Mouse (Mus musculus) frontal cortex, postnatal 36 days (tissue): ENCODE results near the gene Ier5.
A peak's percentile ranks its signal among the peaks of the same experiment; 100 is the strongest.

Experiments used
- DNase-seq, 2 experiments: peaks; one replicate each; pipeline ENCODE4 v3.0.0; 2022; ENCODE audit warnings: low spot score in 2 of 2

The Ier5 gene

DNA sequence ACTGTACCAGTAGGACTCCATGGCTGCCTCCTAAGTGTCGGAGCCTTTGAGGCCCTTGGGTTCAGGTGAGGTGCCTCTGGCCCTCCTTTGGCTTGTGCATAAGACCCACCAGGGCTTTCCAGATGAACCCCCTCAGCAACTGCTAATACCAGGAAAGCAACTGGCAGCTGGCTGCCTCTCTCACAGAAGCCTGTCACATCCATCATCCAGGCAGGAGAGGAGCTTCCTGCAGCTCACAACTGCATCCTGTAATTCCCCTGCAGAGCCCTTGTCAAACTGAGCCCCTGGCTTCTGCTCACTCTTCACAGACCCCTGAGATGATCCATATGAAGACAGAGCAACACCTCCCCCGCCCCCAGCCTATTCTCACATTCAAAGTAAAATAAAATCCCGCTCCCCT lies 21.8 kb downstream of the Ier5 start:
- DNase-seq: no peak

DNA sequence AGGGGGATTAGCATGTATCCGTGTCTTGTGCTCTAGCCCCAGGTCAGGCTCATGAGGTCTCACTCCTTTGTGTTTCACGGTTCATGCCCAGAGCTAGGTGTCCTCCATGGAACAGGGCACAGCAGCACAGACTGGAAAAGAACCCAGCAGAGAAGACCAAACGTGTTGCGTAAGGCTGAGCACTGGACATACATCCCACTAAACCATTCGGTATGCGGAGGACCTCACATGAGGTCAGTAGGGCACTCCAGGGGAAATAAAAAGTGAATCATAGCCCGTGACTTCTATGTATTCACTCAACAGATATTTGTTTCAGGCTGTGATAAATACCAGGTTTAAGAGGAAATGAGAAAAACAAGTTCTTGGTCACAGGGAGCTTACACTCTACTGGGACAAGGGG lies 23.6 kb downstream of the Ier5 start:
- no peak for DNase-seq

GRCm38 (mm10) chr1:155074856-155075255 lies 24.6 kb downstream of the Ier5 start:
- DNase-seq: no peak

- DNase-seq: no peak
These were observed 25.5 kb downstream of the Ier5 start for GRCm38 (mm10) chr1:155073905-155074304.

- DNase-seq: no peak
These were observed 26.3 kb downstream of the Ier5 start for GRCm38 (mm10) chr1:155073133-155073532.

GRCm38 (mm10) chr1:155071287-155071876 lies 28.1 kb downstream of the Ier5 start:
- DNase-seq: no peak

- no peak for DNase-seq
These were observed 28.7 kb downstream of the Ier5 start for GRCm38 (mm10) chr1:155070561-155071286.

DNA sequence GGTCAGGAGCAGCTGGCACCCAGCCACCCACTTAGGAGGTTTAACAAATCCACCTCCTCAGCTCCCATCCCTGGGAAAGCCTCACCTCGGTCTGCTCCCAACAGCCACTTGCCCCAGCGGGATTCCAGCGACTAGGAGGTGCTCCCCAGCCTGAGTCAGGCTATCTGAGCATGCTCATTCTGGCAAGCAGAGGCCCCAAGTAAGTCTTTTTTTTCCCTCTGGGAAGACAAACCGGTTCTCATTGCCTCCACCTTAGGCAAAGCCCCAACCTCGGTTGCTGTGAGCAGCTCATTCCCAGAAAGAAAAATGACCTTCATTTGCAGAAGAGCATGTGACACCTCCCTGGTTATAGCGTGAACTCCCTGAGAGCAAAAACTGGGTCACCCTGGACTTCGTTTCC lies 29.7 kb downstream of the Ier5 start:
- no peak for DNase-seq

- DNase-seq: no peak
These were observed 33.2 kb downstream of the Ier5 start for GRCm38 (mm10) chr1:155066196-155066595.

GRCm38 (mm10) chr1:155065068-155065701 lies 34.3 kb downstream of the Ier5 start:
- DNase-seq: no peak

DNA sequence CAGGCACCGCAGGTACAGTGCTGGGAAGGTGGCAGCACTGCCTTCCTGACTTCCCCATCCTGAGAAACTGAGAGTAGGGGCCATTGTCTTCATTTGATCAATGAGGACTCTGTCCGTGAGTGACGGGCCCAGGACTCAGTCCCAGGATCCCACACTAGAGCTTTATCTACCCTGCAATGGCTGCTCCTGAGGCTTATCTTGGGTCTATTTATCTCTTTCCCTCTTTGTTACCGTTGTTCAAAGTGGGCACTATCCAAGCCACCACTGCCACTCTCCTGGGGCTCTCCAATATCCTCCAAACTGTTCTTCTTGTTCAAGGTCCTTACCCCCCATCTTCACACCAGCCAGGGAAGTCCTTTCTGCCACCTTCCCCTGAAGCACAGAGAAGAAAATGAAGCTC lies 34.8 kb downstream of the Ier5 start:
- no peak for DNase-seq

GRCm38 (mm10) chr1:155064111-155064510 lies 35.3 kb downstream of the Ier5 start:
- no peak for DNase-seq

DNA sequence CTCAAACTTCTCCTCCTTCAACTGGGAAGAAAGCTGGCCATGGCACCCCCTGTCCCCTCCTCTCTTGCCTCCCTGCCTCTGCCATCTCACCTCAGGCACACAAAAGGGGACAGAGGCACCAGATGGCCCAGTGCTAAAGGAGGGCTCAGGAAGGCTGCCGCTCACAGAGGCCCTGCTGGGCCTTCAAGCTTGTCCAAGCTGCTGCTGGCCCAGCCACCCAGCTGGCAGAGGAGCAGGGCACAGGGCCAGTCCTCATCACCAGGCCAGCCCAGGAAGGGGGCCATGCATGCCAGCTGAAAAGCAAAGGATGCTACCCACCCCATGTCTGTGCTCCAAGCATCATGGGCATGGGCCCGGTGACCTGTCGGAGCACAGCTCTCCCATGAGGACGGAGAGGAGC lies 36.5 kb downstream of the Ier5 start:
- peak in 1 of 2 experiments; percentile 33 for DNase-seq

- DNase-seq: no peak
These were observed 37.4 kb downstream of the Ier5 start for GRCm38 (mm10) chr1:155062057-155062456.

DNA sequence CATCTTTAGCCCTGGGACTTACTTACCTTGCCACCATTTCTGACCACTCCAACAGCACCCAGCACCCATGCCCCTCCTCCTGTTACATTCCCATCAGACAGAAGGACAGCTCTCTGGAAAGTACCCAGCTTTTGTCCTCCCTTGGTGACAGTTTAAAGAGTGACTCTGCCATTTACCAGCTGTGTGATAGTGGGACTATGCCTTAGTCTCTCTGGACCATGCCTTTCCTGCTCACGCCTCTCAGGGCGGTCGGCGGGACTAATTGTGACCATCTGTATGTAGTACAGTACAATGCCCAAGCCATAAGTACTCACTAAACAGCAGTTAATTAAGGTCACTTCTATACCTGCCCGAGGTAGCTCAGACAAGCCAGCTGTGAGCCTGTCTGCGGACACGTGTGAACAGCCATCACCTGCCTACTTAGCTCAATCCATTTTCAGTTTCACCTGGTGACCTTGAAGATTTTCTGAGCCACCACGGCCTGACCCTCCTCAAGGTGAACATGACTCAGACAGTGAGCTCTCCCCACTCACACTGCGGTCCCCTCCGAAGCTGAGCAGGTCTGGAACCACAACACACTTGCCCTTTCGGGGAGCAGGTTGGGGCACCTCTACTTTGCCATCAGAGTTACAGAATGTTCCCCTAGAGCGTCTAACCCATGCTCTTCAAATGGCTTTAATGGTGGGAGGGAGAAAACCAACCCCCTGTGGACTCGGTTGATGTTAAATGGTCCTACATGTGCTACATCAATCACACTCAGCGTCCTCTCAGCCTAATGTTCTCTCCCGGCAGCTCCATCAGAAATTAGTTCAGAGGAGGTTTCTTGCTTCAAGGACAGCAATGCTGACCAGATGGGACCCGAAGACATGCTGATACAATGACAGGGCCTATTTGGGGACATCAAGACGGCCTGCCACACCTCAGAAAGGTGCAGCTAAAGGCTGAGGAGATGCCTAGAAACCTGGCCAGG lies 38.3 kb downstream of the Ier5 start:
- no peak for DNase-seq

DNA sequence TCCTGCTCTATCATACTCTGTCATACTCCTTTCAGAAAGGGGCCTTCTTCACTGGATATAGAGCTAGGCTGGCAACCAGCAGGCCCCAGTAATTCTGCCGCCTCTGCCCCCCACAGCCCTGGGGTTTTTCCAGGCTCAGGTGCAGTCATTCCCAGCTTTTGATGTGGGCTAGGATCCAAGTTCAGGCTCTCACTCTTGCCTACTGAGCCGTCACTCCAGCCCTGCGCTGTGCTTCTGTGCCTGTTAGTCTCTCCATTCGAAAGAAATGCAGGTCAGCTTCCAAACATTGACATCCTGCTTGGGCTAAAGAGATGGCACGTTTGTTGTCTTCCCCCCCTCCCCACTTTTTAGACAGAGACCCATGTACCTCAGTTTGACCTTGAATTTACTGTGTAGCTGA lies 39.2 kb downstream of the Ier5 start:
- DNase-seq: peak; percentile 23 to 24

GRCm38 (mm10) chr1:155059505-155059904 lies 39.9 kb downstream of the Ier5 start:
- peak; percentile 50 to 55 for DNase-seq

GRCm38 (mm10) chr1:155058099-155059012 lies 41.1 kb downstream of the Ier5 start:
- DNase-seq: no peak

- no peak for DNase-seq
These were observed 43.3 kb downstream of the Ier5 start for GRCm38 (mm10) chr1:155056166-155056565.

DNA sequence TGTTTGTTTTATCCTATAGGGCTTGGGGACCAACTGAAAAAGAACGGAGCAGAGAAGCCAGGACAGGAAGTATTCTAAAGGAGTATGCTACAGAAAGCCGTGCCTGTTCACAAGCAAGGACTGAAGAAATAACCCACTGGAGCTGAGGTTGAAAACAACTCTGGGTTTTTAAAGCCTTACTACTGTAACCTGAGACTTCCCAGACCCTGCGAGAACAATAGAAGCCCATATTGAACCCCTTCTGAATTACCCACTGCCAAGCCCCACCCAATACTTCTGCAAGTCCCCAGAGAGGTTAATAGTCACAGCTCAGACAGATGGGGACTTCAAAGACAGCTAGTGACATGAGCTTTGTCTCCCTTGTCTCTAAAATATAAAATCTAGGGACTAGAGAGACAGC lies 44.4 kb downstream of the Ier5 start:
- no peak for DNase-seq
